Mouse (Mus musculus): ENCODE measurements around the gene Atp6v1a. TPM values are rescaled to one million over a fixed set of nuclear protein-coding genes. Genes with fewer than 3 reads are reported as not detected.

Atp6v1a gene
- 46.9 TPM for polyA plus RNA-seq (2014; fragmentation: Illumina TruSeq; extraction: RNeasy Lipid Tissue Mini Kit (QIAGEN cat#74804); ENCODE audit: low read depth, low replicate concordance)

GRCm38 (mm10) chr16:44139536-44140185 lies at the start of gene Atp6v1a, which contains the start of gene Naa50:
TSS of gene Atp6v1a (minus strand) at chr16:44139705.
TSS of gene Naa50 (plus strand) at chr16:44139830.

GRCm38 (mm10) chr16:44173155-44173941 lies 33.8 kb upstream of the Atp6v1a start, which contains the start of gene Usf3:
TSS of gene Usf3 (plus strand) at chr16:44173246.

GRCm38 (mm10) chr16:44063025-44063894 lies 76.2 kb downstream of the Atp6v1a start, which contains the start of gene Gramd1c:
TSS of gene Gramd1c (minus strand) at chr16:44063345.

Other genes starting within 250 kb of the Atp6v1a start
- gene Ccdc191, start 249.9 kb downstream of the Atp6v1a start, polyA plus RNA-seq (2014; fragmentation: Illumina TruSeq; extraction: RNeasy Lipid Tissue Mini Kit (QIAGEN cat#74804); ENCODE audit: low read depth, low replicate concordance): 3.3 TPM
- gene Qtrt2, start 212.9 kb downstream of the Atp6v1a start, polyA plus RNA-seq (2014; fragmentation: Illumina TruSeq; extraction: RNeasy Lipid Tissue Mini Kit (QIAGEN cat#74804); ENCODE audit: low read depth, low replicate concordance): 4.8 TPM
- 0.24 TPM for gene Zdhhc23, start 159.9 kb downstream of the Atp6v1a start, polyA plus RNA-seq (2014; fragmentation: Illumina TruSeq; extraction: RNeasy Lipid Tissue Mini Kit (QIAGEN cat#74804); ENCODE audit: low read depth, low replicate concordance)
- gene Gramd1c, start 76.4 kb downstream of the Atp6v1a start, polyA plus RNA-seq (2014; fragmentation: Illumina TruSeq; extraction: RNeasy Lipid Tissue Mini Kit (QIAGEN cat#74804); ENCODE audit: low read depth, low replicate concordance): 77.9 TPM
- gene Naa50, start 125 bp upstream of the Atp6v1a start, polyA plus RNA-seq (2014; fragmentation: Illumina TruSeq; extraction: RNeasy Lipid Tissue Mini Kit (QIAGEN cat#74804); ENCODE audit: low read depth, low replicate concordance): 123 TPM
- gene Usf3, start 33.5 kb upstream of the Atp6v1a start, polyA plus RNA-seq (2014; fragmentation: Illumina TruSeq; extraction: RNeasy Lipid Tissue Mini Kit (QIAGEN cat#74804); ENCODE audit: low read depth, low replicate concordance): 13.5 TPM
- gene Sidt1, start 193.5 kb upstream of the Atp6v1a start, polyA plus RNA-seq (2014; fragmentation: Illumina TruSeq; extraction: RNeasy Lipid Tissue Mini Kit (QIAGEN cat#74804); ENCODE audit: low read depth, low replicate concordance): not detected
- 4.3 TPM for gene Spice1, start 207.4 kb upstream of the Atp6v1a start, polyA plus RNA-seq (2014; fragmentation: Illumina TruSeq; extraction: RNeasy Lipid Tissue Mini Kit (QIAGEN cat#74804); ENCODE audit: low read depth, low replicate concordance)